Mouse (Mus musculus): ENCODE data around the gene Klri1.
"Not testable (repeated sequence)": the region's sequence is repeated elsewhere in the genome, so short reads cannot be mapped to it uniquely, and the experiment has no call there.

Klri1 gene

GRCm38 (mm10) chr6:129717032-129717431, at the start of gene Klri1:
Gene Klri1, minus strand, starts transcription at chr6:129717132.
- no peak for DNase-seq (ENCODE audit: low spot score in 2 of 2)

DNA sequence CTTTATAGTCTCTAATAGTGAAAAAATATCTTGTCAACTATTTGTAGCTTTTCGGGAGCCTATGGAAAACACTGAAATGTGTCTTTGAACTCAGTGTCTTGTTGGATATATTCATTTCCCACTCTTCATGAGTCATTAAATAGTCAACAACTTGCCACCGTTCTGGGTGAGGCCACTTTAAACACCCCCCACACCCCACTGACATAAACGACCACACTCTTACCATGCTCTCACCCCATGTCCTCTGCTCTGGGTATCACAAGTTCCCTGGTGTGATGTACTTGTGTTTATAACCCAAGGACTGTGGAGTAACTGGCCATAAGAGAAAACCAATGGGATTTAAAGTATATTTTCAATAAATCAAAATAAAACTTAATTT, 30.7 kb upstream of the Klri1 start:
- DNase-seq (ENCODE audit: low spot score in 2 of 2): no peak

- DNase-seq (ENCODE audit: low spot score in 2 of 2): no peak
These were observed 30.2 kb upstream of the Klri1 start for GRCm38 (mm10) chr6:129747016-129747653.

DNA sequence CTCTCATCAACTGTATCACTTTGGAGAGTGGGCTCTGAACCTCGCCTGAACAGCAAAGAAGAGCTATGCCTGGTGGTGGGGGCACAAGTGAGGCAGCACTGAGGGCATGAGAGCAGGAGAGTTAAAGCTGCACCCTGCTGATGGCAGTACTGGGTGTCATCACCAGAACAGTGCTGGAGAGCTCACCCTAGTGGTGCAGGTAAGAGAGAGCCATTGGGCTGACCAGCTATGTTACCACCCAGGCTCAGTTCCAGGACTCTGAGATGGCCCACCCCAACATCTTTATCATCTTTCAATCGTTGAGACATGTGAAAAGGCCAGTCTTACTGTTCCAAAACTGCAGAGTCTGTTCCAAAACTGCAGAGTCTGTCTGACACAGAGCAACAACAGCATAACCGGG, 29.2 kb upstream of the Klri1 start:
- no peak for DNase-seq (ENCODE audit: low spot score in 2 of 2)

- DNase-seq (ENCODE audit: low spot score in 2 of 2): no peak
These were observed 23.3 kb upstream of the Klri1 start, which contains the start of gene Klri2 for GRCm38 (mm10) chr6:129740069-129740721. Gene Klri2, minus strand, starts transcription at chr6:129740484.

GRCm38 (mm10) chr6:129736414-129736813, 19.5 kb upstream of the Klri1 start:
- no peak for DNase-seq (ENCODE audit: low spot score in 2 of 2)

DNA sequence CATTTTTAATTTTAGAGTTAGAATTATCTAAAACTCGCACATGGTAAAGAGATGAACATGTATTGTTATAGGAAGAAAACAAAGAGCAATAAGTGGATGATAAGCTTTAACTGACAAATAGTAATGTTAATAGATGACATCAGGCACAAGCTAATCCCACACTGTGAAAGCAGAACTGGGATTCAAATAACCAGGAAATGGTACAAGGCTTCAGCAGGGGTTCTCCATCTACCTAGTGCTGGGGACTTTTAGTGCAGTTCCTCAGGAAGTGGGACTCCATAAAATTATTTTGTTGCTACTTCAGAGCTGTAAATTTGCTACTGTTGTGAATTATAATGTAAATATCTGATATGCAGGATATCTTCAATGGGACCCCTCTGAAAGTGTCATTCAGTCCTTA, 10.3 kb upstream of the Klri1 start:
- no peak for DNase-seq (ENCODE audit: low spot score in 2 of 2)

GRCm38 (mm10) chr6:129721390-129721789, 4.5 kb upstream of the Klri1 start:
- DNase-seq (ENCODE audit: low spot score in 2 of 2): no peak

DNA sequence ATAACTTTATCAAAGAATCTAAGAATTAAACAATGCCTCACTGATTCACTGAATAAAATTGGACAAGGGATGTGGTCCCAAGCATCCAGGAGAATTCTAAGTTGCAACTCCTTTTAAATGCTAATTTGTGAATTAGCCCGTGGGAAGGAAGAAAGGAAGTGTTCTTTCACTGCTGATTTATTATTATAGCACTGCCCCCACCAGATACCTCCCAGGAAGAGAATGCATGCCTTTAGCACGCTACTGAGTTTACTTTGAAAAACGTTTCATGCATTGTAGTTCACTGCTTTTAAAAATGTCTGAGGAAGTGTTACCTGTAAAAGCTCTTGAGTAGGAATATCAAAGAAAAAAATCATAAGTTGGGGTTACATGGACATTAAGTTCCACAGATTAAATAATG, 3.6 kb upstream of the Klri1 start:
- no peak for DNase-seq (ENCODE audit: low spot score in 2 of 2)

DNA sequence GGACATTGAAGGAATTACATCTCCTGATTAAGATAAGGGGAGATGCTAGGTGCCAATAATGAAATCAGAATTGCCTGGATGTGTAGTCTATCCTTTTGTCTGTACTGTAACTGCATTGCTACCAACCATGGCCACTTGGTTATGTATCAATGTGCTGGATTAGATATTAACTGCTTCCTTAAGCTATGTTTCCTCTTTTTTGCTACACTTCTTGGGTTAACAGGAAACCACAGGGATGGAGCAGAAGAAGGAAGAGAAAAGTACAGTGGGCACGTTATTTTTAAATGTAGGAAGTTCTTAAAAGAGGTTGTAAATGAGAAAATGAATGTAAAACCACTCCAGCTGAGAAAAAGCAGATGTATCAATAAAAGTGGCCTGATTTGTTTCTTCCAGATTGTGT, 3.4 kb downstream of the Klri1 start:
- no peak for DNase-seq (ENCODE audit: low spot score in 2 of 2)

- DNase-seq (ENCODE audit: low spot score in 2 of 2): not testable (repeated sequence)
These were observed 25.5 kb downstream of the Klri1 start for GRCm38 (mm10) chr6:129691436-129691835.

DNA sequence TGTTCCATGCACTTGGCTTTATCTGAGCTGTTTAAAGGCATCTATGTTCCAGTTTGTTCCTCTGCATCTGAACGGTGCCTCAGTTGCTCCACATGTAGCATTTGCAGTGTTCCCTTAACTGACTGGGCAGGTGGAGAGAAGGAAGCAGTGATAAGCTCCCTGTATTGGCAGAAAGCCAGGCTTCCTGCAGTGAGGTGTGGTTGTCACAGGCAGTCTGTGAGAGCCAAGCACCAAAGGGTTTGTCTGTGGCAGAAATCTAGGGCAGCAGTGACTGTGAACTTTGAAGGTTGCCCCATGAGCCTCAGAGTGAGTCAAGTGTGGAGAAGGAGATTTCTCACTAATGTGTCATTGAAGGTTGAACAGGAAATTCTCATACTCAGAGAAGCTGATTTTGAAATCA, 36.6 kb downstream of the Klri1 start:
- DNase-seq (ENCODE audit: low spot score in 2 of 2): peak in 1 of 2 experiments; percentile 1

- DNase-seq (ENCODE audit: low spot score in 2 of 2): no peak
These were observed 38.1 kb downstream of the Klri1 start, which contains the start of gene Klrc1 for GRCm38 (mm10) chr6:129678873-129679272. Gene Klrc1, minus strand, starts transcription at chr6:129678973.

DNA sequence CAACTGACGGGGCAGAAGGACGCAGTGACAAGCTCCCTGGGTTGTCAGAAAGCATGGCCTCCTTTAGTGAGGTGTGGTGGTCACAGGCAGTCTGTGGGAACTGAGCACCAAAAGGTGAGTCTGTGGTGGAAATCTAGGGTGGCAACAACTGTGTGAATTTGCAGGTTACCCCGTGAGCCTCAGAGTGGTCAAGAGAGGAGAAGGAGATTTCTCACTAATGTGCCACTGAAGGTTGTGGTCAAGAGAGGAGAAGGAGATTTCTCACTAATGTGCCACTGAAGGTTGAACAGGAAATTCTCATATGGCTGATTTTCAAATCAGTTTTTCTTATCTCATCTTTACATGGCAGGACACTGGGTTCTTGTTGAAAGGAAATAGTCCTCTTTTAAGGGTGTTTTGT, 55.6 kb downstream of the Klri1 start:
- not testable (repeated sequence) for DNase-seq (ENCODE audit: low spot score in 2 of 2)

GRCm38 (mm10) chr6:129660589-129660988, 56.3 kb downstream of the Klri1 start, which contains the start of gene Klrc2:
Gene Klrc2, minus strand, starts transcription at chr6:129660689.
- DNase-seq (ENCODE audit: low spot score in 2 of 2): not testable (repeated sequence)

Measured in cerebellum, postnatal 4 days (tissue).